Mouse (Mus musculus): ENCODE data around the gene Arl3. TPM values are rescaled to one million over a fixed set of nuclear protein-coding genes. Genes with fewer than 3 reads are reported as not detected.
A peak's percentile ranks its signal among the peaks of the same experiment; 100 is the strongest.

The Arl3 gene
- polyA plus RNA-seq, 1 experiment, result 81.4 TPM

GRCm38 (mm10) chr19:46534542-46535098, 38.4 kb downstream of the Arl3 start:
- Histone ChIP-seq H3K36me3 (ENCODE audit: control insufficient read depth, insufficient read depth) (no peaks in the 10 kb centered on the region), H3ac (ENCODE audit: control insufficient read depth, insufficient read length, low read depth) (no peak overlapping the region), H3K79me2 (ENCODE audit: control insufficient read depth, insufficient read depth) (no peaks in the 10 kb centered on the region), H3K4me3 (ENCODE audit: insufficient read depth, poor library complexity, severe bottlenecking) (no peak overlapping the region), H3K27me3 (ENCODE audit: control insufficient read depth, insufficient read depth, insufficient read length) (no peaks in the 10 kb centered on the region), H3K79me3 (ENCODE audit: low read depth) (no peaks in the 10 kb centered on the region)
- TF ChIP-seq FOSL1 (IDR thresholded peaks at IDR 0.05; ENCODE audit: insufficient read depth, low read length, poor library complexity, severe bottlenecking), result no peak
- no peak for TF ChIP-seq MYOD1 (IDR thresholded peaks at IDR 0.05; ENCODE audit: control insufficient read depth, insufficient read length, low read depth)
- no peak for TF ChIP-seq CTCF (IDR thresholded peaks at IDR 0.05; ENCODE audit: control insufficient read depth, insufficient read depth, insufficient read length)
- no peak for TF ChIP-seq MYOG (IDR thresholded peaks at IDR 0.05; ENCODE audit: control insufficient read depth, extremely low read depth, insufficient read length)
- TF ChIP-seq MAX (IDR thresholded peaks at IDR 0.05), result no peak
- no peak for TF ChIP-seq USF1 (IDR thresholded peaks at IDR 0.05; ENCODE audit: low read depth)
- TF ChIP-seq CEBPB (IDR thresholded peaks at IDR 0.05; ENCODE audit: low read depth), result no peak

GRCm38 (mm10) chr19:46533525-46533924, 39.5 kb downstream of the Arl3 start:
- Histone ChIP-seq H3K79me3 (ENCODE audit: low read depth) (no peaks in the 10 kb centered on the region), H3K79me2 (ENCODE audit: control insufficient read depth, insufficient read depth) (no peaks in the 10 kb centered on the region), H3K27me3 (ENCODE audit: control insufficient read depth, insufficient read depth, insufficient read length) (no peaks in the 10 kb centered on the region), H3K36me3 (ENCODE audit: control insufficient read depth, insufficient read depth) (no peaks in the 10 kb centered on the region), H3ac (ENCODE audit: control insufficient read depth, insufficient read length, low read depth) (no peak overlapping the region), H3K4me3 (ENCODE audit: insufficient read depth, poor library complexity, severe bottlenecking) (no peak overlapping the region)
- TF ChIP-seq CTCF (IDR thresholded peaks at IDR 0.05; ENCODE audit: control insufficient read depth, insufficient read depth, insufficient read length), result no peak
- no peak for TF ChIP-seq MAX (IDR thresholded peaks at IDR 0.05)
- TF ChIP-seq USF1 (IDR thresholded peaks at IDR 0.05; ENCODE audit: low read depth), result no peak
- no peak for TF ChIP-seq MYOD1 (IDR thresholded peaks at IDR 0.05; ENCODE audit: control insufficient read depth, insufficient read length, low read depth)
- no peak for TF ChIP-seq FOSL1 (IDR thresholded peaks at IDR 0.05; ENCODE audit: insufficient read depth, low read length, poor library complexity, severe bottlenecking)
- TF ChIP-seq MYOG (IDR thresholded peaks at IDR 0.05; ENCODE audit: control insufficient read depth, extremely low read depth, insufficient read length), result no peak
- TF ChIP-seq CEBPB (IDR thresholded peaks at IDR 0.05; ENCODE audit: low read depth), result no peak

GRCm38 (mm10) chr19:46533066-46533465, 39.9 kb downstream of the Arl3 start:
- TF ChIP-seq CEBPB (IDR thresholded peaks at IDR 0.05; ENCODE audit: low read depth), result no peak
- no peak for TF ChIP-seq FOSL1 (IDR thresholded peaks at IDR 0.05; ENCODE audit: insufficient read depth, low read length, poor library complexity, severe bottlenecking)
- no peak for TF ChIP-seq USF1 (IDR thresholded peaks at IDR 0.05; ENCODE audit: low read depth)
- no peak for TF ChIP-seq MYOG (IDR thresholded peaks at IDR 0.05; ENCODE audit: control insufficient read depth, extremely low read depth, insufficient read length)
- TF ChIP-seq MYOD1 (IDR thresholded peaks at IDR 0.05; ENCODE audit: control insufficient read depth, insufficient read length, low read depth), result no peak
- no peak for TF ChIP-seq CTCF (IDR thresholded peaks at IDR 0.05; ENCODE audit: control insufficient read depth, insufficient read depth, insufficient read length)
- no peak for TF ChIP-seq MAX (IDR thresholded peaks at IDR 0.05)
- Histone ChIP-seq H3K79me3 (ENCODE audit: low read depth) (no peaks in the 10 kb centered on the region), H3ac (ENCODE audit: control insufficient read depth, insufficient read length, low read depth) (no peak overlapping the region), H3K79me2 (ENCODE audit: control insufficient read depth, insufficient read depth) (no peaks in the 10 kb centered on the region), H3K4me3 (ENCODE audit: insufficient read depth, poor library complexity, severe bottlenecking) (no peak overlapping the region), H3K36me3 (ENCODE audit: control insufficient read depth, insufficient read depth) (no peaks in the 10 kb centered on the region), H3K27me3 (ENCODE audit: control insufficient read depth, insufficient read depth, insufficient read length) (no peaks in the 10 kb centered on the region)

GRCm38 (mm10) chr19:46532031-46532688, 40.8 kb downstream of the Arl3 start:
- no peaks in the 10 kb centered on the region for H3K79me2 ChIP-seq (ENCODE audit: control insufficient read depth, insufficient read depth)
- TF ChIP-seq MYOD1 (IDR thresholded peaks at IDR 0.05; ENCODE audit: control insufficient read depth, insufficient read length, low read depth) (no peak), USF1 (IDR thresholded peaks at IDR 0.05; ENCODE audit: low read depth) (no peak), MYOG (IDR thresholded peaks at IDR 0.05; ENCODE audit: control insufficient read depth, extremely low read depth, insufficient read length) (no peak), CEBPB (IDR thresholded peaks at IDR 0.05; ENCODE audit: low read depth) (no peak)
- no peak overlapping the region for H3ac ChIP-seq (ENCODE audit: control insufficient read depth, insufficient read length, low read depth)
- no peaks in the 10 kb centered on the region for H3K36me3 ChIP-seq (ENCODE audit: control insufficient read depth, insufficient read depth)
- H3K27me3 ChIP-seq (ENCODE audit: control insufficient read depth, insufficient read depth, insufficient read length), result no peaks in the 10 kb centered on the region
- H3K4me3 ChIP-seq (ENCODE audit: insufficient read depth, poor library complexity, severe bottlenecking), result no peak overlapping the region
- no peaks in the 10 kb centered on the region for H3K79me3 ChIP-seq (ENCODE audit: low read depth)

- Histone ChIP-seq H3ac (ENCODE audit: control insufficient read depth, insufficient read length, low read depth) (peak overlapping the region; percentile 22), H3K79me2 (ENCODE audit: control insufficient read depth, insufficient read depth) (no peaks in the 10 kb centered on the region), H3K36me3 (ENCODE audit: control insufficient read depth, insufficient read depth) (no peaks in the 10 kb centered on the region), H3K4me3 (ENCODE audit: insufficient read depth, poor library complexity, severe bottlenecking) (no peak overlapping the region), H3K27me3 (ENCODE audit: control insufficient read depth, insufficient read depth, insufficient read length) (no peaks in the 10 kb centered on the region), H3K79me3 (ENCODE audit: low read depth) (no peaks in the 10 kb centered on the region)
- TF ChIP-seq USF1 (IDR thresholded peaks at IDR 0.05; ENCODE audit: low read depth), result no peak
- TF ChIP-seq FOSL1 (IDR thresholded peaks at IDR 0.05; ENCODE audit: insufficient read depth, low read length, poor library complexity, severe bottlenecking), result no peak
- TF ChIP-seq MAX (IDR thresholded peaks at IDR 0.05), result no peak
- no peak for TF ChIP-seq MYOD1 (IDR thresholded peaks at IDR 0.05; ENCODE audit: control insufficient read depth, insufficient read length, low read depth)
- TF ChIP-seq CEBPB (IDR thresholded peaks at IDR 0.05; ENCODE audit: low read depth), result no peak
- no peak for TF ChIP-seq CTCF (IDR thresholded peaks at IDR 0.05; ENCODE audit: control insufficient read depth, insufficient read depth, insufficient read length)
- no peak for TF ChIP-seq MYOG (IDR thresholded peaks at IDR 0.05; ENCODE audit: control insufficient read depth, extremely low read depth, insufficient read length)
Measured at GRCm38 (mm10) chr19:46531071-46532030, 41.6 kb downstream of the Arl3 start.

Data from C2C12 (cell line).